Mouse (Mus musculus) ES-E14 (cell line): Measurements from ENCODE around the gene Tap1. TPM values are rescaled to one million over a fixed set of nuclear protein-coding genes. Genes with fewer than 3 reads are reported as not detected.

ENCODE experiments used
- DNase-seq: peaks from one replicate; pipeline ENCODE4 v3.0.0-alpha.2; 2013; ENCODE audit warnings: low read depth, low spot score
- H3K27ac ChIP-seq: 2 replicates; pipeline ENCODE4 v1.5.1; 2012; ENCODE audit warnings: low read depth, mild to moderate bottlenecking, low read length, moderate library complexity, mixed read lengths; ENCODE audit not compliant: poor library complexity, insufficient read depth, severe bottlenecking
- H3K36me3 ChIP-seq: 2 replicates; pipeline ENCODE4 v1.6.1; 2012; ENCODE audit warnings: mild to moderate bottlenecking, low read length, moderate library complexity, mixed read lengths; ENCODE audit not compliant: control insufficient read depth, poor library complexity, insufficient read depth, severe bottlenecking
- H3K4me1 ChIP-seq, 2 experiments: fragments of 150-350 bp in 1 of 2; sonication (generic) in 1 of 2; 2 replicates each; pipeline ENCODE4 v1.6.1; 2012; ENCODE audit warnings: low read length in 2 of 2, mild to moderate bottlenecking in 1 of 2, mixed read lengths in 1 of 2; ENCODE audit not compliant: control insufficient read depth in 2 of 2, insufficient read depth in 2 of 2, poor library complexity in 1 of 2
- H3K4me3 ChIP-seq, 2 experiments: fragments of 150-350 bp in 1 of 2; sonication (generic) in 1 of 2; 2 replicates each; pipeline ENCODE4 v1.5.1; 2012; ENCODE audit warnings: low read length in 2 of 2, low read depth in 1 of 2, mild to moderate bottlenecking in 1 of 2, mixed read lengths in 1 of 2; ENCODE audit not compliant: insufficient read depth in 1 of 2, poor library complexity in 1 of 2, severe bottlenecking in 1 of 2
- H3K9ac ChIP-seq: 2 replicates; pipeline ENCODE4 v1.6.1; 2012; ENCODE audit warnings: low read depth, mild to moderate bottlenecking, low read length, mixed read lengths; ENCODE audit not compliant: poor library complexity, insufficient read depth, severe bottlenecking
- H3K9me3 ChIP-seq: fragments of 150-350 bp; sonication (generic); 2 replicates; pipeline ENCODE4 v1.6.1; 2012; ENCODE audit warnings: low read depth, mild to moderate bottlenecking, low read length; ENCODE audit not compliant: control insufficient read depth, insufficient read depth
- CHD2 ChIP-seq: IDR thresholded peaks from 2 replicates; pipeline ENCODE4 v1.6.1; 2014; ENCODE audit warnings: mild to moderate bottlenecking, low read depth, low read length, inconsistent platforms
- HCFC1 ChIP-seq: IDR thresholded peaks from 2 replicates; pipeline ENCODE4 v1.6.1; 2012; ENCODE audit warnings: low read length, inconsistent platforms, borderline replicate concordance; ENCODE audit not compliant: insufficient read depth
- MAFK ChIP-seq: IDR thresholded peaks from 2 replicates; pipeline ENCODE4 v1.6.1; 2014; ENCODE audit warnings: mild to moderate bottlenecking, low read depth, low read length, inconsistent platforms; ENCODE audit not compliant: insufficient read depth
- ZC3H11A ChIP-seq: IDR thresholded peaks from 2 replicates; pipeline ENCODE4 v1.6.1; 2012; ENCODE audit warnings: low read depth, mild to moderate bottlenecking, inconsistent platforms, low read length, borderline replicate concordance
- ZNF384 ChIP-seq: IDR thresholded peaks from 2 replicates; pipeline ENCODE4 v1.6.1; 2012; ENCODE audit warnings: low read depth, low read length, inconsistent platforms
- in situ Hi-C, 2 experiments: fragments of 600-800 bp; cut with MboI; formaldehyde crosslinking; loops; one replicate each; pipeline ENCODE4 v1.15.1; 2025; ENCODE audit warnings: low sequenced_read_pairs in 2 of 2, inconsistent platforms in 1 of 2; ENCODE audit not compliant: unreplicated experiment in 2 of 2
- total RNA-seq: library from RNA; depleted of rRNA; stranded (reverse); fragments of 300-350 nt; gene quantifications from 2 replicates; pipeline ENCODE4 v1.2.3, GENCODE M21; 2012; rRNA removed

The Tap1 gene
- total RNA-seq, 1 experiment, result 13.9 TPM

- Histone ChIP-seq H3K9ac (no peak overlapping the region), H3K27ac (no peak overlapping the region), H3K36me3 (no peaks in the 10 kb centered on the region), H3K4me3 (no peak overlapping the region), H3K4me1 (no peaks in the 10 kb centered on the region), H3K9me3 (0 out of 2 replicates have a peak, but pooled peaks cover 3% of the 10 kb centered on the region)
- TF ChIP-seq ZNF384 (no peak), HCFC1 (no peak), CHD2 (no peak), ZC3H11A (no peak), MAFK (no peak)
- DNase-seq, result no peak
- in situ Hi-C loops, result loop anchor here in 1 of 2 experiments (10.0 kb wide), 1 partner anchor 104 kb away; no protein-coding TSS in a partner anchor
These were observed 53.0 kb downstream of the Tap1 start for GRCm38 (mm10) chr17:34240366-34240765.

- TF ChIP-seq HCFC1 (no peak), ZNF384 (no peak), MAFK (no peak), CHD2 (no peak), ZC3H11A (no peak)
- in situ Hi-C loops, result loop anchor here in 1 of 2 experiments (10.0 kb wide), 1 partner anchor 104 kb away; no protein-coding TSS in a partner anchor
- no peak for DNase-seq
- Histone ChIP-seq H3K4me3 (no peak overlapping the region), H3K9me3 (0 out of 2 replicates have a peak, but pooled peaks cover 3% of the 10 kb centered on the region), H3K36me3 (no peaks in the 10 kb centered on the region), H3K9ac (no peak overlapping the region), H3K27ac (no peak overlapping the region), H3K4me1 (no peaks in the 10 kb centered on the region)
These were observed 53.6 kb downstream of the Tap1 start for GRCm38 (mm10) chr17:34240916-34241315.

GRCm38 (mm10) chr17:34244656-34245055 is 57.3 kb downstream of the Tap1 start:
- Histone ChIP-seq H3K9me3 (no peaks in the 10 kb centered on the region), H3K27ac (no peak overlapping the region), H3K9ac (no peak overlapping the region), H3K36me3 (no peaks in the 10 kb centered on the region), H3K4me1 (no peaks in the 10 kb centered on the region), H3K4me3 (no peak overlapping the region)
- in situ Hi-C loops, result loop anchor here in 1 of 2 experiments (5.0 to 10.0 kb wide), 2 partner anchors 68 to 100 kb away; no protein-coding TSS in a partner anchor
- DNase-seq, result no peak
- TF ChIP-seq ZC3H11A (no peak), ZNF384 (no peak), MAFK (no peak), HCFC1 (no peak), CHD2 (no peak)

Other genes starting within 250 kb of the Tap1 start
- gene Pfdn6, start 247.2 kb upstream of the Tap1 start, total RNA-seq, result 175 and 201 TPM in 2 replicates
- 65.6 and 78.2 TPM in 2 replicates for gene Wdr46, start 246.9 kb upstream of the Tap1 start, total RNA-seq
- 10.3 and 15.3 TPM in 2 replicates for gene B3galt4, start 236.1 kb upstream of the Tap1 start, total RNA-seq
- 23.2 and 24.8 TPM in 2 replicates for gene Vps52, start 231.7 kb upstream of the Tap1 start, total RNA-seq
- 4,706 and 5,724 TPM in 2 replicates for gene Rps18, start 231.6 kb upstream of the Tap1 start, total RNA-seq
- gene H2-K1, start 187.2 kb upstream of the Tap1 start, total RNA-seq, result 69.5 and 155 TPM in 2 replicates
- gene Ring1, start 162.9 kb upstream of the Tap1 start, total RNA-seq, result 5.6 and 8.9 TPM in 2 replicates
- gene H2-Ke6, start 159.5 kb upstream of the Tap1 start, total RNA-seq, result 15.5 and 27.7 TPM in 2 replicates
- gene Slc39a7, start 155.9 kb upstream of the Tap1 start, total RNA-seq, result 253 and 394 TPM in 2 replicates
- gene Rxrb, start 155.7 kb upstream of the Tap1 start, total RNA-seq, result 52.4 and 79.2 TPM in 2 replicates
- gene Col11a2, start 148.1 kb upstream of the Tap1 start, total RNA-seq, result 1.3 and 1.4 TPM in 2 replicates
- 0.54 TPM in 1 of 2 replicates, not detected in the other for gene H2-Oa, start 95.2 kb upstream of the Tap1 start, total RNA-seq
- gene H2-DMa, start 68.0 kb upstream of the Tap1 start, total RNA-seq, result 18.5 and 24.5 TPM in 2 replicates
- gene Brd2, start 64.9 kb upstream of the Tap1 start, total RNA-seq, result 257 and 321 TPM in 2 replicates
- gene H2-DMb2, start 44.2 kb upstream of the Tap1 start, total RNA-seq, result 0.31 TPM in 1 of 2 replicates, not detected in the other
- 3.1 and 5.0 TPM in 2 replicates for gene H2-DMb1, start 34.5 kb upstream of the Tap1 start, total RNA-seq
- gene Psmb9, start 211 bp downstream of the Tap1 start, total RNA-seq, result 3.8 and 4.1 TPM in 2 replicates
- 3.2 and 7.4 TPM in 2 replicates for gene Psmb8, start 10.2 kb downstream of the Tap1 start, total RNA-seq
- gene Tap2, start 16.0 kb downstream of the Tap1 start, total RNA-seq, result 4.0 and 5.1 TPM in 2 replicates
- gene H2-Ob, start 51.4 kb downstream of the Tap1 start, total RNA-seq, result not detected in 2 replicates
- gene H2-Ab1, start 70.1 kb downstream of the Tap1 start, total RNA-seq, result 1.9 and 2.9 TPM in 2 replicates
- 0.48 and 1.6 TPM in 2 replicates for gene H2-Aa, start 100.3 kb downstream of the Tap1 start, total RNA-seq
- gene H2-Eb1, start 118.3 kb downstream of the Tap1 start, total RNA-seq, result 3.4 and 5.7 TPM in 2 replicates
- gene H2-Eb2, start 138.1 kb downstream of the Tap1 start, total RNA-seq, result not detected in 2 replicates
- not detected in 2 replicates for gene Btnl2, start 167.3 kb downstream of the Tap1 start, total RNA-seq
- gene Btnl1, start 189.6 kb downstream of the Tap1 start, total RNA-seq, result not detected in 2 replicates
- not detected in 2 replicates for gene BC051142, start 211.3 kb downstream of the Tap1 start, total RNA-seq